Mouse (Mus musculus) spleen, postnatal 4 days (tissue): ENCODE data around the gene Aff1.

Experiments used
- DNase-seq, 2 experiments: peaks; one replicate each; pipeline ENCODE4 v3.0.0; 2022; ENCODE audit warnings: low spot score in 2 of 2

The Aff1 gene

DNA sequence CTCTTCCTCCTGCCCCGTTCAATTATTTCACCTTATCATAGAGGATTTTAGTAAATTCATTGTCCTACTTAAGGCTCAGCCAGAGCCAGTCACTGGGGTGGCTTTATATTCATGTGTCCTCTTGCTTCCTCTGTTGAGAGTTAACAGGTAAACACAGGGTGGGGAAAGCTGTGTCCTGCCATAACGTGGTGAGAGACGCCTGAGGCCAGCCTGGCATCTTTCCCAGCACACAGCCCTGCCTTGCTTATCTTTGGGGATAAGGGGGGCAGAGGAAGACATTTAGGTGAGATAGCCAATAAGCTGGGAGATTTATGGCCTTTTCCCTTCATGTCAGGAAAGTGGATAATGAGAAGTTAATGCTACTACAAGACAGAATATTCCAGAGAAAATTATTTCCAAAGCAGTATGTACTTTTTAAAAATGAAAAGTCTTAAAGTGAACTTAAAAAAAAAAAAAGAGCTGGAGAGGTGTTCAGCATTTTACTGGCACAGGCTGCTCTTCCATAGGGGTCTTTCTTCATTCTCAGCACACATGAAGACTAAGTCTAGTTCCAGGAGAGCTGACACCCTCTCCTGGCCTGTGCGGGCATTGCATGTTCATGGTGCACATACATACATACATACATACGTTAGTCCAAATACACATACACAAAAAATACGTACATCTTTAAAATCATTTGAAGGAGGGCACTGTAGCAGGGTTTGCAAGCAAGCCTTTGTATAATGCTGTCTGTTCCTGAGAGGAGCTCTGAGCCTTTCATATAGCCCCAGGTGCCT, 78.5 kb downstream of the Aff1 start:
- no peak for DNase-seq

DNA sequence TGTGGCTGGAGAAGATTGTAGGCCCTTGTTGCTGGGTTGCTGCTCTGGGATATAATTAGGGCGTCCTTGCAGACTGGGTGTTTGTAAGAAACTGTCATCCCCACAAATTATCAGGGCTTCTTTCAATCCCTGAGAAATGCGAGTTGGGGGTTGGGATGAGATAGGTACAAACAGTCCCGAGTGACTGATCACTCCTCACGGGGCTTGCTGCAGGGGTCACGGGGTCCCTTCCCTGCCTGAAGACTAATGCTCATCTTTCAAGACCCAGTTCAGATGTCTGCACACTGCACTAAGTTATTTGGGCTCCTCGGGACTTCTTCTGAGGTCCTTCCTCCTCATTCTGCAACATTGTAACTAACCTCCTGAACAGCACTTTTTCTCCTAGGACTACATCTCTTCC, 79.2 kb downstream of the Aff1 start:
- DNase-seq = no peak

DNA sequence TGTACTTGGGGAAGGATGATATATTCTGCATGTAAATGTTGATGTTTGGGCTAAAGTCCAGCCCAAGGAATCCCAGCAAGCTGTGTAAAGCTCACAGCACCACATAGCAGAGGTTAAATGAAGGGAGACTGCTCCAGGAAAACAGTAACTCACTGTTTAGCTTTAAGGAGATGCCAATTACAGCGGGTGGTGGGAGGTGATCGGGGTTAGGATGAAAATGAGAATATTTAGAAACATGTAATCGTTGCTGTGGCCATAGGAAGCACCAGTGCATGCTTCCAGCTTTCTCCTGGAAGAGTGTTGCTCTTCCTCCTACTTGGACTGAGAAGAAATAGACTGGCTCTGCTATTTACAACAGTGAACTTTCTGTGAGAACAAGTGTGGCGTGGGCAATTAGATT, 80.1 kb downstream of the Aff1 start:
- DNase-seq = no peak

DNA sequence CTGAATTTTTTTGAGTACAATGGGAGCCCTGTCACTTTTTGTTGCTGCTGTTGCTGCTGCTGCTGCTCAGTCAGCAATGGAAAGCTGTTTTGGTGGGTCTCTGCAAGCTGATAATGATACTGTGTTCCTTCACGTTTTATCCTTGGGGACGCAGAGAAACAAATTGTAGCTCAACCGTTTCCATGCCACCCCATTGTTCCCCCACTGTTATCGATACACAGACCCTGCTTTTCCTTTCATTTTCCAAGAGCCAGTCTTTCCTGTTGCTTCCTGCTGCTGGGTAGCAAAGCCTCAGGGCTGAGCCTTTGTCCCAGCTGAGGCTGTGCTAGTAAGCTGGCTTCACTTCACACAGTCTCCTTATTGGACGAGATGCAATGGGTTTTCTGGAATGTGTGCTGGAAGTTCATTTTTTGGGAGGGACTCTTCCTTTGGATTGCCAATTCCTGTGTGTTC, 81.0 kb downstream of the Aff1 start:
- no peak for DNase-seq

DNA sequence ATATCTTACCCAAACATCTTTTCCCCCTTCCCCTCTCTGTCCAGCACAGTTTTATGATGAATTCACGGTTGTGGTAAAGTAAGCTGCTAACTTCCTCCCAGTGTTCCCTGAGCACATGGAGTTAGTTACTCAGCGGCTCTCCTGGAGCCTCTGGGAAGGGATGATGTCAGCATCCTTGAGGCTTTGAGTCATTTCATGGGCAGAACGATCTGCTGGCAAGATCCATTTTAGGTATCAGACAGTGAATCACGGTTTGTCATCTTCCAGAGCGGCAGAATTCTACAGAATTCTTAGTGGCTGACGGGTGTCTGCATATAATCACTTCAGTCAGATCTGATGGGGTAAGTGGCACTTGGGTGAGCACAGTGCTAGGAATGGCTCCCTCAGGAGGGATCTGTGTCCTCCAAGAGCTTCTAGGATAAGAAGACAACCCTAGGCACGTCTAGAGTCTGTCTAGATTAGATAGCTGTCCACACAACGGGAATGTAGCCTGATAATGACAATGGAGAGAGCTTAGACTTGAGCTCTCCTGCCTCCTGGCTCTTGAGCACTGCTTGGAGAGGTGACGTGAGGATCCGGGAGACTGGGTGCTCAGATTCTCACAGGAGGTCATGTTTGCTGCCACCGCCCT, 82.6 kb downstream of the Aff1 start:
- no peak for DNase-seq

DNA sequence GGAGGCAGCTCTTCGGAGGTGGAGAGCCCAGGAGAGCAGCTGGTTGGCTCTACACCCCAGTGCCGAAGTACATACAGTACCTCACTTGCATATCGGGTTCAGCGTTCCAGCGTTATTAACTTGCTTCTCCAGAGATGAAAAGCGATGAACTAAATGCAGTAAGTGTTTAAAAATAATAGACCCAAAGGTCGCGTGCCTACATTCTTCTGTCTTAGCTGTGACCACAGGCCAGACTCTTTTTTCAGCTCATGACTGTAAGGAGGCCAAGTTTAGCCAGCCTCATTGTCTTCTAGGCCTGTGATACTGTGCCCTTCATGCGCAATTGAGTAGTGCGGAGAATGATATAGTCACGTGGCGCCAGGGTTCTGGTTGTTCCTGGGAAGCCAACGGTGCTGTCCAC, 83.3 kb downstream of the Aff1 start:
- no peak for DNase-seq

DNA sequence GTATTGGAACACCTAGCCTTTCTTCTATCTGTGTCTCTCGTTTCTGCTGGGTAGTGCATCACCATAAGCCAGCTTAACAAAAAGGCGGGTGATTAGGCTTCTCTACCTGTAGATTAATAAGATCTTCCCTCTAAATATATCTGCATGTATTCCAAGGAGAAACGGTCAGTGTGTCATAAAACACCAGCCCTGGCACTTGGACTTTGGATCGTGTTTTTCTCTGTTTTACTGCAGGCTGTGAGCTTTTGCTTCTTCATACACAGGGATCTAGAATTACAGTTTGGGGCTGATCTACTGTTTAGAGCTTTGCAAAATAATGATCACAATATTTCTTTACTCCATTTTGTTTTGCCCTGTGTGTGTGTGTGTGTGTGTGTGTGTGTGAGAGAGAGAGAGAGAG, 84.7 kb downstream of the Aff1 start:
- DNase-seq = no peak

DNA sequence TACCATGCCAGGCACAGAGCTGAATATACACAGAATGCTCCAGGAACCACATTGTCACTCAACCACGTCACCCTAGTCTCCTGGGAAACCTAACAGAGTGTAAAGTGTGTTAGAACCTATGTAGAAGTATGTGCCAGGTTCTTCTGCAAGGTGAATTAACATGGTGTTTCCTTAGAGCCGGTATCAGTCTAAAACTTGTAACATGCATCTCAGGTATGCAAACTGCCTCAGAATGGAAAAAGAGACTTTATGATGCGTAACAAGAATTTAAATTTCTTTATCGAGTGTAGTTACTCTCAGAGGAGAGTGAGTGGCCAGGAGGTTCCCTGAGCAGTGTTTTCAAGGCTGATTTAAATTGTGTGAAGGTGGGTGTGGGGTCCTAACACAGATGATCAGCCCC, 85.3 kb downstream of the Aff1 start:
- no peak for DNase-seq

DNA sequence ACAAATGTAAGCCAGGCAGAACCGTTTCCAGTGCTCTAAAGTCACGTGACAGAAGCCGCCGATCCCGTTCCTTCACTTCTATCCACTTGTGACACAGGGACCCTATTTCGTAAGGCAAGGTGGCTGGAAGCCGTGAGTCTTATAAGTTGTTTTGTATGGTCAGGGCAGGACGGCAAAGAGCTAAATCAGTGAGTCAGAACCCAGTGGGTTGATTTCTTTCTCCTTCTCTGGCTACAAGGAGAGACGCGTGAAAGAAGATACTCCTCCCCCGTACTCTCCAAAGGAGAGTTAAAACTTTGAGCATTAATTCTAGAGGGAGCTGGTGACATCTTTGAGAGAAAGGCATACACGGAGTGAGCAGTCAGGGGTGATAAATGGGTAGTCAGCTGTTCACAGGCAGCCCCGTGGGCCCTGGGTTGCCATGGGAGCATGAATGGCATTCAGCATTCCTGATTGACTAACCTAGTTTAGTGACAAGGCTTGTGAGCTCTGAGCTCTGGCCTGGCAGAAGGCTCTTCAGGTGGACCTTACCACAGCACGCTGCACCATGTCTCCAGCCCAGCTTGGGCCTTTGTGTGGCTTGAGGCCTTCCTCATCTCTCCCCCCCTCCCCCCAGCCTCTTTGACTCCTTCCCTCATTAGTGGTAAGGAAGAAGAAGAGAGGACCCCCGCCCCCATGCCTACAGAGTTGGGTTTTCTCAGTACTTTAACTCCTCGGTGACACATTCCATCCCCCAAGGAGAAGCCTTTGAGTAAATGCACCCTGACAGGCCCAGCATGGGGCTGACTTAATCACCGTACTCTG, 86.3 kb downstream of the Aff1 start:
- DNase-seq = no peak

DNA sequence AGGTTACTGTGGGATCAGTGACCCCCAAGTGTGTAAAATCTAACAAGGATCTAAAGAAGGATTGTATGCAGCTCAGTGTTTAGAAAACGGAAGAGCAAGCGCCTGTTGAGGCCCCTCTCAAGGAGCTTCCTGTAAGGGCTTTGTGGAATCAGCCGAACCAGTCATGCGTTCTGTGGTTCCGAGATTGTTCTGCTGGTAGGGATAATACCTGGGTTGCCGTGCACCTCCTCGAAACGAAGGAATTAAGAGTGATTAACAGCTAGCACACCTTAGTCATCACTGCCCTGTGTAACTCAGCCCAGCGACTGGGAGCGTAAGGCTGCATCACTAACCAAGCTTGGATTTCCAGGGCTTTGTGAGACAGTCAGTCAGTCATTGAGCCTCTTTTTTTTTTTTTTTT, 87.7 kb downstream of the Aff1 start:
- no peak for DNase-seq

DNA sequence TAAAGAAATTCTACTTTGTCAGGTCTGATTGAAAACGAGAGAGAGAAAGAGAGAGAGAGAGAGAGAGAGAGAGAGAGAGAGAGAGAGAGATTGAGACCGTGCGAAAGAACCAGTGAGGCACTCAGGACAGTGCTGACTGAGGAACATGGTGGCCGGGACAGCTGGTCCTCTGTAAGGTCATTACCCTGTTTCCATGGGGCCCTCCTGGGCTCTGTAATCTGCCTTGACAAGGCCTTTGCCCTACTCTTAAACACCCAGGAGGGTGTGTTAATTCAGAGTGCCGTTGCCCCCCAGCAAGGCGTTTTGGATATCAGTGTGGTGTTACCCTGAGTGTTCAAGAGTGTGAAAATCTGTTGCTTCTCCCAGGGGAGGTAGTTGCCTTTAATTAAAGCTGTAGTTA, 88.1 kb downstream of the Aff1 start:
- no peak for DNase-seq

DNA sequence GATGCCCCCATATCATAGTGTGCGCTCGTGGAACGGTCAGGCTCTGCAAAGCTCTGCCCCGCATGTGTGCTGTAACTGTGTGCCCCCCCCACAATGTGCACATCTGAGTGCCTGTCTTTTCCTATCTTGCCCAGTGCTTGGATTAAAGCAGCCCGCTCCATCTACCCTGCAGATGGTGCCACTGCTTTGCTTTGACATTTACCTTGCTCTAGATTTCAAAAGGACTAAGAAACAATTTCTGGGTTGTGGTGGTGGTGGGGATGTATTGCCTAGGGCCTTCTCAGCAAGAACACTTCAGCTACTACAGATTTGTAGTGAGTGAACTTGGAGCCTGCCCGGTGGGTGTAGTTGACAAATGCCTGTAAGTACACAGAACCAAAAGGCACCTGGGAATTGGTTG, 88.7 kb downstream of the Aff1 start:
- no peak for DNase-seq

DNA sequence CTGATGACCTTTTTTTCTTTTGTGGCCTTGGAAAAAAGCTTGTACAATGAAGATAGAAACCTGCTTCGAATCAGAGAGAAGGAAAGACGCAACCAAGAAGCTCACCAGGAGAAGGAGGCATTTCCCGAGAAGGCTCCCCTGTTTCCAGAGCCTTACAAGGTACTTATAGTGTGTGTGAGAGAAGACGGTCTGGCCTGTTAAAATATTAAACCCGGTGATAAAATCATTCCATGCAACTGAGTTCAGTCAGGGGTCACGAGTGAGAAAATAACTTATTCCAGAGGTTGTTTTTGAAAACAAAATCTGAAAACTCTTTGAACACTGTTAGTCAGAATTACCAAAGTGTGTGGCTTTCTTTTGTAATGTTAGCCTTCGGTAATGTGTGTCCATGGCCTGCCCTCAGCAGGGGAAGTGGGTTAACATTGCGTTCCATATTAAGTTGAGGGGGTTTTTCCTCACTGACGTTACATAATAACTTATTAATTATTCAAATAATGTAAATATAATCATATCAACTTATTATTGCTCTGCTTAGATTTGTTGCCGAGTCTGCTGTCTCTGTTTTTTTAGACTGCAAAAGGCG, 91.0 kb downstream of the Aff1 start:
- DNase-seq = no peak

DNA sequence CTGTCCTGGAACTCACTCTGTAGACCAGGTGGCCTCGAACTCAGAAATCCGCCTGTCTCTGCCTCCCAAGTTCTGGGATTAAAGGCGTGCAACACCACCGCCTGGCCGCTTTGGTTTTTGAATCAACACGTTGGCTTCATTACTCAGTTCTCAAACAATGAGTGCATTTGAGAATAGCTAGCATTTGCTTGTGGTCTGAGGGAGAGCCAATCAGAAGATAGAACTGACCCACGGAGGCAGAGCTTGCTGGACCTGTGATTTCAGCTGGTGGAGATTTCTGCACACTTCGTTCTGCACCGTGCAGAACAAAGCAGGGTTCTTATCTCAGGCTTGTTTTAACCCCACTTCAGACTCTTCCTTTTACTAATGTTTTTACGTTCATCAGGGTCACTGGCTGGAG, 93.9 kb downstream of the Aff1 start:
- DNase-seq = no peak

DNA sequence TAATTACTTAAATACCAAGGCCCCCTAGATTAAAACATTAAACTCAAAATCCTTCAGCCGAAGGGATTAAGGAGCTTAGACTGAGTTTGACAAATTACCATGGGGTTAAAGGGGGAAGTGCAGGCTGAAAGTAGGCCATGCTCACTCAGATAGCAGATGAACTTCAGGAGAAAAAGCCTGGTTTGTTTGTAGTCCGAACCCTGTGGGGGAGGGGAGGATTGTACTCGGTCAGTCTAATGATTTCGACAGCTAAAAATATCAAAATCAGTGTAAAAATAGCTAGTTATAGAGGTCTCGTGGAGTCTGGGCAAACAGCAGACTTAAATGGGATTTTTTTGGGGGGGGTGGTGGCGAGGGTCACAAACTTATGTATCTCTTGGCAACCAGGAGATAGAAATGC, 96.3 kb downstream of the Aff1 start:
- DNase-seq = no peak

DNA sequence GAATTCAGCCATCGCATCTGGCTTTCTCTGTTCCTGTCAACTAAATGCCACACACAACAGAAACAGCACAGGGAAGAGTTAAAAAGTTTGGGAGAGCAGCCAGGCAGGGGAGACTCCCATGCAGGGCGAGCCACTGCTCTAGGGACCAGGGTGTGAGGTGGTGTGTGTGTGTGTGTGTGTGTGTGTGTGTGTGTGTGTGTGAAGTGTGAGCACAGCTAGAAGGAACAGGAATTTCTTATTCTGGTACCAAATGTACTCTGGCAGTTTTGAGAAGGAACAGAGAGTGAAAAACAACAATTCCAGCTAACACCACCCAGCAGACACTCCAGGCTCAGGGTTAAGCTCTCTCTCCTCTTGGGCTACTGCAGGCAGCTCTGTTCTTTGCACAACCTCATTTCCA, 96.8 kb downstream of the Aff1 start:
- DNase-seq = no peak

DNA sequence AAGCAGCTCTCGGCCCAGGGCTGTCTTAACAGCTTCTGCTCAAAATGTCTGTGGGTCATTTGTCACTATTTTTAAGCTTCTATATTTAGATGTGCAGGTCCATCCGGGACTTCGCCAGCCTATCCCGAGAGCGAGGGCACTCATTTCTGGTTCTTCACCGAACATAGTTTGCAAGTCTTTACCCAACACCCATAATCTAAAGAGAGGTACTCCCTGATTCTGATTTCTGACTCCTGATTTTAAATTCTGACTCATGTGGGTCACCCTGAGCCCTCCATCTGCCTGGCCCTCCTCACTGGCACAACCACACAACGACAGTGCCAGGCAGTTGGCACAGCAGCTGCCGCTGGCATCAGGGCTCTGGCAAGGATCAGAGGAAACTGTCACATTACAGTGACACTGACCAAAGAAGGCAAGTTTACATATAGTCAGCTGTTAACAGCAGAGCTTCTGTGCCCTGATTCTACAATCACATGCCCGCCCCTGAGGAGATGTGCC, 97.5 kb downstream of the Aff1 start:
- DNase-seq = no peak

DNA sequence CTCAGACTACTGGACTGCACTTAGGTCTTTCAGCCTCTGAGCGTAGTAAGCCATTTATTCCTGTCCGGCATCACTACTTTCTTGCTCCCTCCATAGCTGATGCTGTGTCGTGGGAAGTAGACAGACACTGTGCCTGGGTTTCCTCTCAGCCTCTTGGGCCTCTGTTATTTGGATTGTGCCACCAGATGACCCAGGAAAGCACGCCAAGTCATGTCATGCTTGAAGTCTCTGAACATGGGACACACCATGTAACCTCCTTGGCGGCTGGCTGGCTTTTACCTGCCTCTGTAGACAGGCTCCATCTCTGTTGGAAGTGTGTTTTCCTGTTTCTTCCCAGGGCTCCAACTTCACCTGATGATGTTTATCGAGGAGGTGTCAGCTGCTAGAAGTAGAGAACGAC, 99.6 kb downstream of the Aff1 start:
- no peak for DNase-seq

DNA sequence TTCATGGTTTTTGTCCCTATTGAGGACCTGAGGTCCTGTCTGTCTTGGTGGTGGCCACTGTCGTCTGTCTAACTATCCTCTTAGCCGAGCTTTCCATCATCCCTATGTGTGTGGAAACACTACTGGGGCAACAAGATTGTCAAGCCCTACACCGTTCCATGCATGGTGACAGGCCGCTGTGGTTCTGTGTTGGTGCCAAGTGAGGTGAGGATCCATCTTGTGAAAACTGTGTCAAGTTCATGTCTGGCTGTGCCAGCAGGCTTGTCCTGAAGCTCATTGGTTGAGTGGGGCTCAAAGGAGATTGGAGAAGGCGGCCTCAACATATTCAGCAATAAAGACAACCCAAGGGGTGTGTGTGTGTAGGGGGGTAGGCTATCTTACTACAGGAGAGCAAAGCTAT, 102.9 kb downstream of the Aff1 start:
- no peak for DNase-seq

DNA sequence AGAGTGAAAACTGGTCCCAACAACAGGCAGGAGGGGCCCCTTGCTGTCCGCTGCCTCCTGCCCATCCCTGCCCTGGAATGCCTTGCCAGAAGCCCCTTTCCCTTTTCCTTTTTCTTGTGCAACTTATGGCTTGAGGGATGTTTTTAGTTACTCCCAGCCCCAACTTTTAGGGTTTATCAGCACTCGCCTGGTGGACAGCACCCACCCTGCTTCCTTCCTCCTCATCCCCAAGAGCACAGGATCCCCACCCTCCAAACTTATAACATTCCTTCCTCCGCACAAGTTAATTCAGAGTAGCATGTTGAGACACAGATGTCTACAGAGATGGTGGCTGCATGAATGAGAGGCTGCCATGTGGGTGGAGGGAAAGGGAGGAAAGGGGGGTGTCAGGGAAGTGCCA, 103.9 kb downstream of the Aff1 start:
- no peak for DNase-seq

DNA sequence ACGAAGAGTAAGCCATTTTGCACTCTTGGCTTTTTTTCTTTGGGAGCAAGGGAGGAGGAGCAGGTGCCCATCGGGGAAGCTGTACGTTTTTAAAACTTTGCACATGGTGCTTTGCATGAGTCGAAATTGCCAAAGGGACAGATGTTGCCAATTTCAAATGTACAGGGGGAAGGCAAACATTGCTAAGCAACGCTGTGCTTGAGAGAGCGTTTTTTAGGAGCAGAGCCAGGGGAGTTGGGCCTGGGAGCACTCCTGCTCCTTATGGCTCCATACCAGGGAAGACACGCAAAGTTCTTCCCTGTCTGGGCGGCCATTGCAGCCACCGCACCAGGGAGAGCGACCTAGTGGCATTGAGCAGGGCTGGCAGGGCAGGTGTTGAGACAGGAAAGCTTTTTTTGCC, 105.6 kb downstream of the Aff1 start:
- no peak for DNase-seq

DNA sequence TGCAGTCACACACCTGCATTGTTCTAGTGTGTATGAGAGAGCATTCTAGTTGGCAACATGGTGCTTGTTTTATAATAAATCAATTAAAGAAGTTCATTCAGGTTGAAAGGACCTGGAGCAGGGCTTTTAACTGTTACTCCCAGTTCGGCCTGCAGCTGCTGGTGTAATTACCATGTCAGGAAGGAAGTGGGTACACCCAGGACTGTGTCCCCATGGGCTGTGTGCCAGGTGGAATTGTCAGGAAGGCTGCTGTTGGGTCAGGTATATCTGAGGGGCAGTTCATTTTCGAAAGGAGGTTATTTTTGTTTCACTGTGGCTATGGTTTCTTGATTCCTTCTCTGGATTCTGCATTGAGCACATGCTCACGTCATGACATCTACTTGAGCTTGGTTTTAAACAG, 107.3 kb downstream of the Aff1 start:
- DNase-seq = no peak
